Mouse (Mus musculus): ENCODE data around the gene Ybx2. TPM values are rescaled to one million over a fixed set of nuclear protein-coding genes. Genes with fewer than 3 reads are reported as not detected.

The Ybx2 gene
- polyA plus RNA-seq, 1 experiment from 2014 or later: 2.1 TPM

DNA sequence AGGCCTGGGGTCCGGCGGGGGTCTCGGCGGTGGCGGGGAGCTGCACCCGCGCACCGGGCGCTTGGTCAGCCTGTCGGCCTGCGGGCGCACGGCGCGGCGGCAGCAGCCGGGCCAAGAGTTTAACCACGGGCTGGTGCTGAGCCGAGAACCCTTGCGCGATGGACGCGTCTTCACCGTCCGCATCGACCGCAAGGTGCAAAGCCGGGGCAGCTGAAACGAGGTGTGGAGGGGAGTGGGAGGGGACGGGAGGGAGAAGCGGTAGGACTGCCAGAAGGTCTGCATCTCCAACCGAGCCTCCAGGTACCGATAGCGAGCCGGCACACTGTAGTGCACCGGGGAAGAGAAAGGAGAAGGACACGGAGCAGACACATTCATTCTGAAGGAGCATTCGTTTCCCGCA, 33.6 kb upstream of the Ybx2 start:
- Histone ChIP-seq H3K4me3 (ENCODE audit: low read length) (peak overlapping the region; percentile 82), H3K9ac (ENCODE audit: low read depth, low read length) (peak overlapping the region; percentile 96), H3K27me3 (replicated peaks; ENCODE audit: control insufficient read depth, insufficient read depth, low read length) (no peaks in the 10 kb centered on the region), H3K36me3 (ENCODE audit: control insufficient read depth, insufficient read depth, low read length) (peaks cover 23% of the 10 kb centered on the region), H3K4me1 (ENCODE audit: control insufficient read depth, insufficient read depth, low read length) (peaks cover 11% of the 10 kb centered on the region; the same call in 1 of the 2 replicates), H3K27ac (ENCODE audit: low read length) (peak overlapping the region; percentile 96), H3K9me3 (ENCODE audit: control insufficient read depth, low read length) (no peaks in the 10 kb centered on the region), H3K4me2 (ENCODE audit: low read depth, low read length) (peak overlapping the region; percentile 96)
- ATAC-seq: no peak; the same call in 1 of the 2 replicates
- WGBS: under 1% methylated on average over 34 of the region's 39 CpGs

- Histone ChIP-seq H3K36me3 (ENCODE audit: control insufficient read depth, insufficient read depth, low read length) (peaks cover 31% of the 10 kb centered on the region), H3K4me3 (ENCODE audit: low read length) (peak overlapping the region; percentile 82), H3K9me3 (ENCODE audit: control insufficient read depth, low read length) (no peaks in the 10 kb centered on the region), H3K9ac (ENCODE audit: low read depth, low read length) (peak overlapping the region; percentile 96; the same call in 1 of the 2 replicates), H3K4me1 (ENCODE audit: control insufficient read depth, insufficient read depth, low read length) (peaks cover 11% of the 10 kb centered on the region; the same call in 1 of the 2 replicates), H3K27me3 (replicated peaks; ENCODE audit: control insufficient read depth, insufficient read depth, low read length) (no peaks in the 10 kb centered on the region), H3K4me2 (ENCODE audit: low read depth, low read length) (peak overlapping the region; percentile 96), H3K27ac (ENCODE audit: low read length) (no peak overlapping the region)
- 81% methylated on average over 13 of the region's 13 CpGs for WGBS
- ATAC-seq: no peak
Observed at GRCm38 (mm10) chr11:69902972-69903371, 32.6 kb upstream of the Ybx2 start.

DNA sequence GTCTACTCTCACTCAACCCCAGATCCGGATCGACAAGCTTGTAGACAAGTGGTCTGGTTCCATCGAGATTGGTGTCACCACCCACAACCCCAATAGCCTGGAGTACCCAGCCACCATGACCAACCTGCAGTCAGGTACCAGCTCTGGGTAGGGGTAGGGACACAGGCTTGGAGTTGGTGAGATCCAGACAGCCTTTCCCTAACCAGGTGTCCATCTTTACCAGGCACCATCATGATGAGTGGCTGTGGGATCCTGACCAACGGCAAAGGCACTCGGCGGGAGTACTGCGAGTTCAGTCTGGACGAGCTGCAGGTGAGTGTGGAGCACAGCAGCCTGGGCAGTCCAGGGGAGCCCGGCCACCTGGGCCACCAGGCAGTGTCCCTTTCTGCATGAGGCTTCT, 31.3 kb upstream of the Ybx2 start:
- Histone ChIP-seq H3K4me1 (ENCODE audit: control insufficient read depth, insufficient read depth, low read length) (peaks cover 11% of the 10 kb centered on the region; the same call in 1 of the 2 replicates), H3K9me3 (ENCODE audit: control insufficient read depth, low read length) (no peaks in the 10 kb centered on the region), H3K36me3 (ENCODE audit: control insufficient read depth, insufficient read depth, low read length) (peaks cover 41% of the 10 kb centered on the region), H3K4me2 (ENCODE audit: low read depth, low read length) (no peak overlapping the region), H3K9ac (ENCODE audit: low read depth, low read length) (no peak overlapping the region), H3K4me3 (ENCODE audit: low read length) (no peak overlapping the region), H3K27me3 (replicated peaks; ENCODE audit: control insufficient read depth, insufficient read depth, low read length) (no peaks in the 10 kb centered on the region), H3K27ac (ENCODE audit: low read length) (no peak overlapping the region)
- no peak for ATAC-seq
- WGBS: 97% methylated on average over 9 of the region's 9 CpGs

GRCm38 (mm10) chr11:69908645-69909044, 27.0 kb upstream of the Ybx2 start:
- no peak for ATAC-seq
- peaks cover 69% of the 10 kb centered on the region for H3K36me3 ChIP-seq (ENCODE audit: control insufficient read depth, insufficient read depth, low read length)
- 93% methylated on average over 11 of the region's 11 CpGs for WGBS

GRCm38 (mm10) chr11:69909174-69909573, 26.4 kb upstream of the Ybx2 start:
- Histone ChIP-seq H3K36me3 (ENCODE audit: control insufficient read depth, insufficient read depth, low read length) (peaks cover 64% of the 10 kb centered on the region), H3K27ac (ENCODE audit: low read length) (no peak overlapping the region), H3K4me2 (ENCODE audit: low read depth, low read length) (no peak overlapping the region), H3K27me3 (replicated peaks; ENCODE audit: control insufficient read depth, insufficient read depth, low read length) (no peaks in the 10 kb centered on the region), H3K9ac (ENCODE audit: low read depth, low read length) (no peak overlapping the region), H3K4me3 (ENCODE audit: low read length) (no peak overlapping the region), H3K9me3 (ENCODE audit: control insufficient read depth, low read length) (no peaks in the 10 kb centered on the region), H3K4me1 (ENCODE audit: control insufficient read depth, insufficient read depth, low read length) (peaks cover 5% of the 10 kb centered on the region; the same call in 1 of the 2 replicates)
- no peak for ATAC-seq
- WGBS: 87% methylated on average over 5 of the region's 5 CpGs

More at GRCm38 (mm10) chr11:69908645-69909044, 27.0 kb upstream of the Ybx2 start:
- no peak overlapping the region for H3K9ac ChIP-seq (ENCODE audit: low read depth, low read length)
- H3K27me3 ChIP-seq (replicated peaks; ENCODE audit: control insufficient read depth, insufficient read depth, low read length): no peaks in the 10 kb centered on the region
- H3K4me3 ChIP-seq (ENCODE audit: low read length): no peak overlapping the region
- H3K4me2 ChIP-seq (ENCODE audit: low read depth, low read length): no peak overlapping the region
- H3K27ac ChIP-seq (ENCODE audit: low read length): no peak overlapping the region
- H3K4me1 ChIP-seq (ENCODE audit: control insufficient read depth, insufficient read depth, low read length): peaks cover 5% of the 10 kb centered on the region; the same call in 1 of the 2 replicates
- no peaks in the 10 kb centered on the region for H3K9me3 ChIP-seq (ENCODE audit: control insufficient read depth, low read length)

- ATAC-seq: no peak
- Histone ChIP-seq H3K4me1 (ENCODE audit: control insufficient read depth, insufficient read depth, low read length) (peaks cover 12% of the 10 kb centered on the region; the same call in 1 of the 2 replicates), H3K27ac (ENCODE audit: low read length) (no peak overlapping the region), H3K27me3 (replicated peaks; ENCODE audit: control insufficient read depth, insufficient read depth, low read length) (no peaks in the 10 kb centered on the region), H3K9me3 (ENCODE audit: control insufficient read depth, low read length) (no peaks in the 10 kb centered on the region), H3K9ac (ENCODE audit: low read depth, low read length) (no peak overlapping the region), H3K36me3 (ENCODE audit: control insufficient read depth, insufficient read depth, low read length) (peaks cover 59% of the 10 kb centered on the region), H3K4me2 (ENCODE audit: low read depth, low read length) (no peak overlapping the region), H3K4me3 (ENCODE audit: low read length) (no peak overlapping the region)
- WGBS: 94% methylated on average over 8 of the region's 8 CpGs
Observed at GRCm38 (mm10) chr11:69910177-69910576, 25.4 kb upstream of the Ybx2 start.

DNA sequence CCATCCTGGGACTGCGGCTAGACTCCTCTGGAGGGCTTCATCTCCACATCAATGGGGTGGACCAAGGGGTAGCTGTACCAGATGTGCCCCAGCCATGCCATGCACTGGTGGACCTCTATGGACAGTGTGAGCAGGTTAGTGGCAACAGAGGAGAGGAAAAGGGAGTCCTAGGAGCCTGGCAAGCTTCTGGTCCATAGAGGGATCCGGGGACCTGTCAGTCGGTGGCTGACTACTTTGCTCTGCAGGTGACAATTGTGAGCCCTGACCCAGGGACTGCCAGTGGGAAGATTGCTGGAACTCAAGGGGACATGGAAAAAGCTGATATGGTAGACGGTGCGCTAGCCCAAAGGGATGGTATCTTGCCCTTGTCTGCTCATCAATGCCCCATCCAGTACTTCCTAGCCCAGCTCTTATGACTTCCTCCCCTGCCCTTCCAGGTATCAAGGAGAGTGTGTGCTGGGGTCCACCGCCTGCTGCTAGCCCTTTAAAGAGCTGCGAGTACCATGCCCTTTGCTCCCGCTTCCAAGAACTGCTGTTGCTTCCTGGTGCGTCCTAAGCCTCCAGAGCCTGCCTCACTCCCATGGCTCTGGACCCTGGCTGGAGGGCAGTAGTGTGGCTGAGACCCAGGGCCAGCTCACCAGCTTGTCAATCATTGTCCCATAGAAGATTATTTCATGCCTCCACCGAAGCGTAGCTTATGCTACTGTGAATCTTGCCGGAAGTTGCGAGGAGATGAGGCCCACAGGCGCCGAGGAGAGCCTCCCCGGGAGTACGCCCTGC, 24.6 kb upstream of the Ybx2 start:
- Histone ChIP-seq H3K27ac (ENCODE audit: low read length) (no peak overlapping the region), H3K36me3 (ENCODE audit: control insufficient read depth, insufficient read depth, low read length) (peaks cover 56% of the 10 kb centered on the region), H3K4me3 (ENCODE audit: low read length) (no peak overlapping the region), H3K4me2 (ENCODE audit: low read depth, low read length) (no peak overlapping the region), H3K9me3 (ENCODE audit: control insufficient read depth, low read length) (no peaks in the 10 kb centered on the region), H3K9ac (ENCODE audit: low read depth, low read length) (no peak overlapping the region), H3K4me1 (ENCODE audit: control insufficient read depth, insufficient read depth, low read length) (peaks cover 16% of the 10 kb centered on the region), H3K27me3 (replicated peaks; ENCODE audit: control insufficient read depth, insufficient read depth, low read length) (no peaks in the 10 kb centered on the region)
- 90% methylated on average over 17 of the region's 17 CpGs for WGBS
- no peak for ATAC-seq

DNA sequence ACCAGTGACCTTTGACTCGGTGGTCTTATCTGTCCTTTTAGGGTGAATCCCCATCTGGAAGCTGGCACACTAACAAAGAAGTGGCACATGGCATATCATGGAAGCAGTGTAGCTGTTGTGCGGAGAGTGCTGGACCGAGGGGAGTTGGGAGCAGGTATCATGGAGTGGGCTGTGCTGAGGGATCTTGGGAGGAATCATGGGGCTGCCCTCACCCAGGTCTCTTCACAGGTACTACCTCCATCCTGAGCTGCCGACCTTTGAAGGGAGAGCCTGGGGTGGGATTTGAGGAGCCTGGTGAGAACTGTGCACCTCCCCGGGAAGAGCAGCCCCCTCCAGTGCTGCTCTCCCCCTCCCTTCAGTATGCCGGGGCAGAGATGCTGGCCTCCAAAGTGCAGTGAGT, 23.9 kb upstream of the Ybx2 start:
- Histone ChIP-seq H3K27ac (ENCODE audit: low read length) (no peak overlapping the region), H3K27me3 (replicated peaks; ENCODE audit: control insufficient read depth, insufficient read depth, low read length) (no peaks in the 10 kb centered on the region)

GRCm38 (mm10) chr11:69912716-69913530, 22.7 kb upstream of the Ybx2 start:
- H3K27ac ChIP-seq (ENCODE audit: low read length): no peak overlapping the region
- WGBS: 73% methylated on average over 15 of the region's 15 CpGs
- H3K9ac ChIP-seq (ENCODE audit: low read depth, low read length): peak overlapping the region; percentile 91

More for the DNA sequence above, 23.9 kb upstream of the Ybx2 start:
- Histone ChIP-seq H3K9me3 (ENCODE audit: control insufficient read depth, low read length) (no peaks in the 10 kb centered on the region), H3K9ac (ENCODE audit: low read depth, low read length) (no peak overlapping the region), H3K4me3 (ENCODE audit: low read length) (no peak overlapping the region), H3K4me2 (ENCODE audit: low read depth, low read length) (no peak overlapping the region), H3K4me1 (ENCODE audit: control insufficient read depth, insufficient read depth, low read length) (peaks cover 18% of the 10 kb centered on the region), H3K36me3 (ENCODE audit: control insufficient read depth, insufficient read depth, low read length) (peaks cover 55% of the 10 kb centered on the region)
- WGBS: 89% methylated on average over 6 of the region's 6 CpGs
- no peak for ATAC-seq

More at GRCm38 (mm10) chr11:69912716-69913530, 22.7 kb upstream of the Ybx2 start:
- no peak for ATAC-seq
- H3K4me1 ChIP-seq (ENCODE audit: control insufficient read depth, insufficient read depth, low read length): peaks cover 22% of the 10 kb centered on the region
- peak overlapping the region; percentile 79 for H3K4me3 ChIP-seq (ENCODE audit: low read length)
- H3K27me3 ChIP-seq (replicated peaks; ENCODE audit: control insufficient read depth, insufficient read depth, low read length): no peaks in the 10 kb centered on the region
- peak overlapping the region; percentile 94 for H3K4me2 ChIP-seq (ENCODE audit: low read depth, low read length)
- no peaks in the 10 kb centered on the region for H3K9me3 ChIP-seq (ENCODE audit: control insufficient read depth, low read length)
- H3K36me3 ChIP-seq (ENCODE audit: control insufficient read depth, insufficient read depth, low read length): peaks cover 51% of the 10 kb centered on the region

Measured in intestine, embryonic 16.5 days (tissue).